Mouse (Mus musculus): Measurements from ENCODE around the gene Cryz. TPM values are rescaled to one million over a fixed set of nuclear protein-coding genes. Genes with fewer than 3 reads are reported as not detected.

Gene Cryz
- total and polyA plus RNA-seq, 3 experiments: 10.7 to 21.6 TPM; not detected in 1

DNA sequence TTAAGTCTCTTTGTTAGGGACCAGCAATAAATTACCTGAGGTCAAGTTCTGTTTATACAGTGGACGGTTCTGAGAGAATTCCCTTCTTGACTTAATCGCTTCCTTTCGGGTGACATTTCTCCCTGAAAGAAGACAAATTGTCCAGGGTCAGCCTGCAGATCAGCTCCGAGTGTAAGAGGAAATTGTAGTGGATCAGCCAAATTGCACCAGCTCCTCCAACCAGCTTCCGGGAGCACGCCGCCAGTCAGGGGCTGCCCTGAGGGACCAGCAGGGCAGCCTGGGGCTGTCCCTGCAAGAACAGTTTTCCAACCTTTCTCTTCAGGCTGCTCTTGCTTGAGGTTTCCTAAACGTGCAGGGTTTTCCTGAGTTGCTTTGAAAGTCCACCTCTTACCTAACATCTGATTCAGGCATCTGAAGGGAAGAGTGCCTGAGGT is 47.6 kb upstream of the Cryz start:
- Histone ChIP-seq H3K9ac (ENCODE audit: control insufficient read depth, low read depth, low read length, poor library complexity, severe bottlenecking) (no peak overlapping the region), H3K27ac (ENCODE audit: control insufficient read depth, low read depth, low read length) (no peak overlapping the region), H3K9me3 (replicated peaks; ENCODE audit: insufficient read depth, low read length) (no peaks in the 10 kb centered on the region), H3K79me2 (ENCODE audit: control insufficient read depth, insufficient read depth, low read length, poor library complexity) (no peaks in the 10 kb centered on the region), H3K36me3 (ENCODE audit: control insufficient read depth in 1 of 2, insufficient read depth in 2 of 2, low read length in 2 of 2) (no peaks in the 10 kb centered on the region), H3K4me3 (ENCODE audit: control insufficient read depth in 1 of 2, insufficient read depth in 1 of 2, low read depth in 2 of 2, low read length in 2 of 2) (no peak overlapping the region), H3K4me1 (ENCODE audit: control insufficient read depth in 1 of 2, insufficient read depth in 2 of 2, low read length in 2 of 2) (no peaks in the 10 kb centered on the region), H3K27me3 (ENCODE audit: control insufficient read depth in 1 of 2, insufficient read depth in 2 of 2, low read length in 2 of 2) (no peaks in the 10 kb centered on the region)
- DNase-seq (ENCODE audit: low read depth, low spot score): no peak
- TF ChIP-seq NELFE (IDR thresholded peaks at IDR 0.05; ENCODE audit: low read depth, low read length) (no peak), POLR2A (IDR thresholded peaks at IDR 0.05; ENCODE audit: control insufficient read depth in 1 of 2, insufficient read depth in 1 of 2, low read depth in 1 of 2, low read length in 2 of 2, poor library complexity in 1 of 2) (no peak), ZKSCAN1 (IDR thresholded peaks at IDR 0.05; ENCODE audit: low read depth, low read length) (no peak), ELF1 (IDR thresholded peaks at IDR 0.05; ENCODE audit: low read depth, low read length) (no peak), ETS1 (IDR thresholded peaks at IDR 0.05; ENCODE audit: low read depth, low read length) (no peak), JUND (IDR thresholded peaks at IDR 0.05; ENCODE audit: low read depth, low read length) (no peak), POLR2AphosphoS2 (IDR thresholded peaks at IDR 0.05; ENCODE audit: low read length) (no peak), MAX (IDR thresholded peaks at IDR 0.05; ENCODE audit: low read length) (no peak), MXI1 (IDR thresholded peaks at IDR 0.05; ENCODE audit: low read depth, low read length) (no peak)

DNA sequence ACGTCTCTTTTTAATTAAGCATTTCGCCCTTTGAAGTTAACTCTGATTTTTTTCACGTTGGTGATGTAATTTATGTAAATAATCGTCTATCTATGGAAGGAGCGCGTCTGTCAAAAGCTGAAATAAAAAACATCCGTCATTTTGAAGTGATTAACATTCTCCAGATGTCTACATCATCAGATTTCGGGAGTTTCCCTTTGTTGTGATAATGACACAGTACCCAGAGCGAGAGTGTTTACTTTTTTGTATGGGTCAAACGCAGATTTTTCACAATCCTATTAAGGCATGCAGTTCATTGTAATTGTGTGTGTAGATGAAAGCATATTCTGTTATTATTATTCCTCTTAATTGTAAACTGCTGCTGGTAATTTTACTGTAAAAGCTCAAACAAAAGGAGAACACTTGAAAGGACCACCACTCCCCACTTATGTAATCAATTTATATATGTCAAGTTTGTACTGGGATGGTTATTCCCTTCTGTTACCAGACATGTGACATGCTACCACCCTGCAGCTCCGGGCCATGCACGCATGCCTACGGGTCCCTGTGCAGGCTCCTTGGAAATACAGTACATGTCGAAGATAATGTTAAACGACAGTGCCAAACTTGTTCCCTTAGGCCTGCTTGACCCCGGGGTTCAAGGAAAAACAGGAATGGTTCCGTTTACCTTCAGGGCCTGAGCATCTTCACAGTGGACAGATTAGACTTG is 46.0 kb upstream of the Cryz start:
- Histone ChIP-seq H3K9ac (ENCODE audit: control insufficient read depth, low read depth, low read length, poor library complexity, severe bottlenecking) (no peak overlapping the region), H3K27ac (ENCODE audit: control insufficient read depth, low read depth, low read length) (no peak overlapping the region), H3K36me3 (ENCODE audit: control insufficient read depth in 1 of 2, insufficient read depth in 2 of 2, low read length in 2 of 2) (no peaks in the 10 kb centered on the region), H3K27me3 (ENCODE audit: control insufficient read depth in 1 of 2, insufficient read depth in 2 of 2, low read length in 2 of 2) (no peaks in the 10 kb centered on the region), H3K4me1 (ENCODE audit: control insufficient read depth in 1 of 2, insufficient read depth in 2 of 2, low read length in 2 of 2) (no peaks in the 10 kb centered on the region), H3K4me3 (ENCODE audit: control insufficient read depth in 1 of 2, insufficient read depth in 1 of 2, low read depth in 2 of 2, low read length in 2 of 2) (no peak overlapping the region), H3K79me2 (ENCODE audit: control insufficient read depth, insufficient read depth, low read length, poor library complexity) (no peaks in the 10 kb centered on the region), H3K9me3 (replicated peaks; ENCODE audit: insufficient read depth, low read length) (no peaks in the 10 kb centered on the region)
- no peak for DNase-seq (ENCODE audit: low read depth, low spot score)
- TF ChIP-seq RCOR1 (IDR thresholded peaks at IDR 0.05; ENCODE audit: low read depth, low read length) (no peak), MAX (IDR thresholded peaks at IDR 0.05; ENCODE audit: low read length) (no peak), ELF1 (IDR thresholded peaks at IDR 0.05; ENCODE audit: low read depth, low read length) (no peak), NRF1 (IDR thresholded peaks at IDR 0.05; ENCODE audit: insufficient read depth, low read depth, low read length, poor library complexity, severe bottlenecking) (no peak), EP300 (IDR thresholded peaks at IDR 0.05; ENCODE audit: low read depth in 1 of 2, low read length in 2 of 2) (no peak)

DNA sequence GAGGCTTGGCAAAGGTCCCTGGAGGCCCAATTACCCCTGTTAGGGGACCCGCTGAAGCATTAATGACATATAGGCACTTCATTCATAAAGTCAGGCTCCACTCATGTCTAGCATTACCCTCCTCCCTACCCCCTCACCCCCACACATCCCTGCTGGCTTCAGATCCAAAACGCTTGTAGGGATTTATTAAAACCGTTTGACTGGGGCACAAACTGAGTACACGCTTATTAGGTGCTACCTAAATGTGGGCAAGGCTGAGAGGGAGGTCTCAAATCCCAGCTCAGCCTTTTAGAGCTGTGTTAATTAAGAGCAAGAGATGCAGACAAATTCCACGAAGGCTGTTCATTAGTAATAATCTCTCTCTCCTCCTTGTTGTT is 45.5 kb upstream of the Cryz start:
- H3K27me3 ChIP-seq (ENCODE audit: control insufficient read depth in 1 of 2, insufficient read depth in 2 of 2, low read length in 2 of 2): no peaks in the 10 kb centered on the region
- no peak for DNase-seq (ENCODE audit: low read depth, low spot score)

More for the DNA sequence above, 45.5 kb upstream of the Cryz start:
- H3K4me1 ChIP-seq (ENCODE audit: control insufficient read depth in 1 of 2, insufficient read depth in 2 of 2, low read length in 2 of 2): no peaks in the 10 kb centered on the region
- TF ChIP-seq POLR2A (IDR thresholded peaks at IDR 0.05; ENCODE audit: control insufficient read depth in 1 of 2, insufficient read depth in 1 of 2, low read depth in 1 of 2, low read length in 2 of 2, poor library complexity in 1 of 2) (no peak), RAD21 (IDR thresholded peaks at IDR 0.05; ENCODE audit: low read depth, low read length) (no peak), ZNF384 (IDR thresholded peaks at IDR 0.05; ENCODE audit: low read depth, low read length) (no peak)
- no peak overlapping the region for H3K27ac ChIP-seq (ENCODE audit: control insufficient read depth, low read depth, low read length)
- H3K4me3 ChIP-seq (ENCODE audit: control insufficient read depth in 1 of 2, insufficient read depth in 1 of 2, low read depth in 2 of 2, low read length in 2 of 2): no peak overlapping the region
- no peaks in the 10 kb centered on the region for H3K36me3 ChIP-seq (ENCODE audit: control insufficient read depth in 1 of 2, insufficient read depth in 2 of 2, low read length in 2 of 2)
- no peaks in the 10 kb centered on the region for H3K79me2 ChIP-seq (ENCODE audit: control insufficient read depth, insufficient read depth, low read length, poor library complexity)
- H3K9me3 ChIP-seq (replicated peaks; ENCODE audit: insufficient read depth, low read length): no peaks in the 10 kb centered on the region
- H3K9ac ChIP-seq (ENCODE audit: control insufficient read depth, low read depth, low read length, poor library complexity, severe bottlenecking): no peak overlapping the region

Measured in MEL (cell line).